Mouse (Mus musculus) liver, embryonic 14.5 days (tissue): ENCODE data around the gene Cmtr1.

Experiments
- CTCF ChIP-seq: IDR thresholded peaks from 2 replicates; pipeline ENCODE4 v1.5.1; 2016; ENCODE audit warnings: antibody characterized with exemption, low read depth, control low read depth
- EP300 ChIP-seq: IDR thresholded peaks from 2 replicates; pipeline ENCODE4 v1.6.1; 2016; ENCODE audit warnings: antibody characterized with exemption, low read depth

GRCm38 (mm10) chr17:29728082-29728481, 67.7 kb downstream of the Cmtr1 start:
- TF ChIP-seq EP300 (no peak), CTCF (peak; percentile 51; the same call in 1 of the 2 replicates)
